Mouse (Mus musculus) layer of hippocampus, adult 2 months (tissue): ENCODE measurements around the gene Asb5. TPM values are rescaled to one million over a fixed set of nuclear protein-coding genes. Genes with fewer than 3 reads are reported as not detected.

ENCODE experiments used
- DNase-seq, 2 experiments: peaks; one replicate each; pipeline ENCODE4 v3.0.0; 2022; ENCODE audit warnings: low spot score in 2 of 2
- H3K27ac ChIP-seq: fragments of 200-600 bp; 2 replicates; pipeline ENCODE4 v1.8.1; 2022
- H3K4me3 ChIP-seq: fragments of 200-600 bp; 2 replicates; pipeline ENCODE4 v1.8.1; 2022; ENCODE audit warnings: mild to moderate bottlenecking
- CTCF ChIP-seq: fragments of 200-600 bp; conservative IDR thresholded peaks from 2 replicates; pipeline ENCODE4 v1.8.1; 2022; ENCODE audit warnings: antibody characterized with exemption, mild to moderate bottlenecking, moderate library complexity
- long read RNA-seq, 2 experiments: library from polyadenylated mRNA; stranded (forward); transcript quantifications; one replicate each; pipeline ENCODE4 v2.0.0; 2021; ENCODE audit warnings: borderline mapping rate in 2 of 2
- total RNA-seq, 2 experiments: library from RNA; stranded (reverse); gene quantifications; 2 replicates each; pipeline ENCODE4 v1.2.3; 2021

Asb5 gene
- total RNA-seq = 1 to 10 TPM; 1.5 to 1.7 TPM
- long read RNA-seq, experiment 1, partial matches to known transcripts = 0 of 1 reads
- long read RNA-seq, experiment 1, other reads (novel, unspliced or antisense) = 1 of 1 reads
- long read RNA-seq, experiment 2 = 0 reads

DNA sequence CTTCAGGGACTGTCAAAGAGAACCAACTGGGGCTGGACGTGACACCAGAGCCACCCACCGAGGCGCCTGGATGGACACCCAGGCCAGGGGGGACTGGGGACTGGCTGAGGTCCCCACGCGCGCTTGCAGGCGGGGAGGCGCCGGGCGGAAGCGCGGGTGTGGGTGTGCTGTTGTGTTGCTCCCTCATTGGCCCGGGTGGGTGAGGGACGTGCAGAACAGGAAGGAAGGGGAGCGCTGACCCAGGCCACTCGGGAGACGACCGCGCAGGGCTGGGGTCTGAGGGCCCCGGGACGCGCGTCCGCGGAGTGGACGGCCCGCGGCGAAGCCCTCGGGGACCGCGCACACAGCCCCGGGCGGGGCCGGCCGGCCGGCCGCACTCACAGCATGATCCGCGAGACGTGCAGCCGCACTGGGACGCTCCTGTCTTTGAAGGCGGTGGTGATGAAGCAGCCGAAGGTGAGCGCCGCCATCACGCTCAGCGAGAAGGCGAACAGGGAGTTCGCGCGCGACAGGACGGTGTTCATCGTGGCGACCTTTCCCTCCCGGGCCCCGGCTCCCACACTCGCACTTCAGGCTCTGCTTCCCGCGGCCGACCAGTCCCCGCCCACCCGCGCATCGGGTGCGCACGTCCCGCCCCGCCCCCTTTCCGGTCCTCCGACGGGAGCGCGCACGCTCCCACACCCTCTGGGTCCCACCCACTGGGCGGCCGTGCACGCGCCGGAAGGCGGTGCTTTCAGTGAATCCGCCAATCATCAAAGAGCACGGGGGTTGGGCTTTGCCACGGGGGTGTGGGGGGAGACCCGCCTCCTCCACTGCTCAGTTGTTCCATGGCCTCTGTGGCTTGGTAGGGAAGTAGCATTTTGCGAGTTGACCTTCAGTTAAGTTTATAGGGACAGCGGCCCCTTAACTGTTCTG, at the start of gene Asb5, which contains the start of gene Spcs3:
Asb5 (plus strand) TSS at position 199 of the 915 bp plus-strand sequence.
Spcs3 (minus strand) TSS at position 617 of the 915 bp plus-strand sequence.
- peak; percentile 95 for DNase-seq
- TF ChIP-seq CTCF = 0 out of 2 replicates have a peak, but pooled peaks have one; percentile 5
- Histone ChIP-seq H3K4me3 (peak within 1 kb of the TSS; percentile 94), H3K27ac (peak within 1 kb of the TSS; percentile 93)

DNA sequence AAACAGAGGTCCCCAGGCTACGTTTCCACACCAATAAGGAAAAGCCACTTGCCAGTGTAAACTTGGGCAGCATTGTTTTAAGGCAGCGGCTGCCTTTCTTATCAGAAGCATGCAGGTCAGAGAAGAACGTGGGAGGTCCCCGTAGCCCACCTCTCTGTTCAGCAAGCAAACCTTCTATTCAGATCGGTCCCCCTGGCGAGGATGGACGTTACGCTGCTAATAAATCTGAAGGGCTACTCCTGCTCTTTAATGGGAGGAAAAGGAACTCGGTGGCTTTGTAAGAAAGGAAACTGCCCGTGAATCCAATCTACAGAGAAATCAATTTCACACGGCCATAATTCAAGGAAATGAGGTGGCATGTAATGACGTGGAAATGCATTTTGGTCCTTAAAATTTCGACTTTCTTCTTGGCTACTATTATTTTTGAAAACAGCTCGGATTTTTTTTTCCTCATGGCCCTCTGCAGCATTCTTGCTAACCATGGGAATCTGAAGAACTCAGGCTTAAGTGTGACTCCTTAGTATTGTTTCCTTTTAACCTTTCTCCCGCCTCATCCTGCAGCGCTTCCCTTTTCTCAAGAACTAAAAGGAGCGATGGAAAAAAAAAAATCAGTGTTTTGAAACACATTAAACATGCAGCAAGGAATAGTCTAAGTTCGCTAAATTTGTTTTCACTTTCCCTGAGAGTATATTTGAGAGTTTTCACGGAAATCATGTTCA, 42.7 kb upstream of the Asb5 start:
- no peak overlapping the region for H3K27ac ChIP-seq
- TF ChIP-seq CTCF = no peak

DNA sequence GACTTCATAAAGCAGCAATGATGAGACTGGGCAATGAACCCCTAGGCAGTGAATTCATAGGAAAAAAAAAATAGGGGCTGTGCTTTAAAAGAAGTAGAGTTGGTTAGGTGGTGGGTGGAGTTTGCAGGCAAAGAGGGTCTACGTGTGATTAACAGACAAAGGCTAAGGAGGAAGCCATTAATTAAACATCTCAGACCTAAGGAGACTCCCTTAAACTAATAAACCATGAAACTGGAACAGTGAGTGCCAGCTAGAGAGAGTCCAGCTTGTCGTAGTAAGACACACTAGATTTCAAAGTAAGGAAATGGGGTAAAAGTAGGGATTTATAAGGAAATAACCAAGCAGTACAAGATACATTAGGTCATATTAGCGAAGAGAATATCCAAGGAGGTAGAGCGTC, 40.9 kb upstream of the Asb5 start:
- H3K27ac ChIP-seq = no peak overlapping the region
- H3K4me3 ChIP-seq = no peak overlapping the region
- no peak for TF ChIP-seq CTCF

More for the DNA sequence above, 42.7 kb upstream of the Asb5 start:
- DNase-seq = no peak
- peak overlapping the region; percentile 25; the same call in 1 of the 2 replicates for H3K4me3 ChIP-seq

DNA sequence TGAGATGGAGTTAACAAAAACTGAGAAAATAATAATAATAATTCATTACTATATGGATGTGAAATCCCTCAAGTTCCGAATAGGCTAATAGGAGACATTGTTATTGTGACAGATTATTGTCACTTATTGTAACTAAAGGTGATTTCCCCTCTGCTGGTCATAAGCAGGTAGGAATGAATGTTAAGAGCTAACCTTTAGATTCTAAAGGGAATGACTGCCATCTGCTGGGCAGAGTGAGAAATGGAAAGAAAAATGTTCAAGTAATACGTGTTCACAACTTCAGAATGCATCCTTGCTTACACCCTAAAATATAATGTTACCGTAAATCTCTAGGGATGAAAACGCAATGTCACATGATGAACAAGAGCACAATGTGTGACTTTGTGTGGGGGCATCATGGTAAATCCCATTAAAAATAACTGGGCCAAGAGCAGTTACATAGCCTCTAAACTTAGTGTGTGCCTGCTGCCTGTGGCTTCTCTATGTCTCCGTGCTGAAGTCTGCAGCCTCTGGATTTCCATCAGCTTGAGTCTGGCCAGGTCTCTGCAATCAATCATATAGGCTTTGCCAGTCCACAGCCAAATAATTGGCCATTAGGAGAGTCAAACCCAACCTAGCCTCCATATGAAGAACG, 38.2 kb upstream of the Asb5 start:
- peak; percentile 90 for TF ChIP-seq CTCF
- no peak overlapping the region for H3K27ac ChIP-seq
- H3K4me3 ChIP-seq = no peak overlapping the region
- DNase-seq = peak in 1 of 2 experiments; percentile 52

More for the DNA sequence above, 40.9 kb upstream of the Asb5 start:
- DNase-seq = no peak

DNA sequence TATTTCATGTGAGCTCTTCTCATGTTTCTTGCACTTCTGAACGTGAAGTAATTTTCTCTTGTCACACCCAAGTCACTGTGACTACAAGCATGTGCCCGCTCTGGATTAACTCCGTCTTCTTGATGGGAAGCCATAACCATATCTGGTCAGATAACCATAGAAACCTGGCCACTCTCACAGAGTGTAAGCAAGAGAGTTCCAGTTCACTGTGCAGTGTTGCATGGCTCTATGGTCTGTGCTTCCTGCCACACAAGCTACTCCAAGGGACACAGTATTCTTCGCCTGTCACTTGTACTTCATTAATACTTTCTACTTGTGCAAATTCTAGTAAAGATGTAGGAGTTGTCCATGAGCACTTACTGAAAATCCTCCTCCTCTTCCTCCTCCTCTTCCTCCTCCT, 37.4 kb upstream of the Asb5 start:
- no peak for TF ChIP-seq CTCF

DNA sequence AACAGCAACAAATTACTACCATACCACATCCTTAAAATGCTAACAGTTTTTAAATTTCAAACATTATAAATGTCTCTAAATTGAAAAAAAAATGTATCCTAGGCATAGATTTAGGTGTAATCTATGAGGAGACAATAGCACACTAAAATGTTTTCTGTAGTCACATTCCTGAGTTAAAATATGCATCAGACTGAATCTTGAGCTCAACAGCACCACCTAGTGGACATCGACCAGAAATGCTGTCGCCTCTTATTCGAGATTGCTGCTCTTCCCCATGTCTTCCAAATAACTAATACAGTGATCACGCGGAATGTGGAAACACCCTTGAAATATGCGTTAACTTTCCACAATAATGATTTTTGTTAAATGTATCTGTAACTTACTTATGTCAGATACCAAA, 36.3 kb upstream of the Asb5 start:
- Histone ChIP-seq H3K27ac (no peak overlapping the region), H3K4me3 (no peak overlapping the region)
- peak; percentile 99 for TF ChIP-seq CTCF
- DNase-seq = peak; percentile 50 to 76

More for the DNA sequence above, 37.4 kb upstream of the Asb5 start:
- H3K27ac ChIP-seq = no peak overlapping the region
- no peak overlapping the region for H3K4me3 ChIP-seq
- DNase-seq = no peak

DNA sequence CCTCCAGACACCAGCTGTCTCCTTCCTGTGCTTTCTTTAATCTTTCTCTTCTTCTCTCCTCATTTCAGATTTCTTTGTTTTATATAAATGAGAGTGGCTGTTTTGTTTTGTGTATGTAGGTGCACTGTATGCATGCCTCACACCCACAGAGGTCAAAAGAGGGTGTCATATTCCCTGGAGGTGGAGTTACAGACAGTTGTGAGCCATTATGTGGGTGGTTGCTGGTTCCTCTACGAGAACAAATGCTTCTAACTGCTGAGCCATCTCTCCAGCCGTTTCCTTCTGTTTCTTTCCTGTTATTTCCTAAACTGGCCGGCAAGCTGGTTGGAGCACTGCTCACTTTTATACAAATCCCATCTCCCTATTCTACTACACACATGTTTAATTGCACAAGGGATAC, 35.5 kb upstream of the Asb5 start:
- DNase-seq = no peak
- no peak for TF ChIP-seq CTCF
- no peak overlapping the region for H3K4me3 ChIP-seq
- no peak overlapping the region for H3K27ac ChIP-seq

DNA sequence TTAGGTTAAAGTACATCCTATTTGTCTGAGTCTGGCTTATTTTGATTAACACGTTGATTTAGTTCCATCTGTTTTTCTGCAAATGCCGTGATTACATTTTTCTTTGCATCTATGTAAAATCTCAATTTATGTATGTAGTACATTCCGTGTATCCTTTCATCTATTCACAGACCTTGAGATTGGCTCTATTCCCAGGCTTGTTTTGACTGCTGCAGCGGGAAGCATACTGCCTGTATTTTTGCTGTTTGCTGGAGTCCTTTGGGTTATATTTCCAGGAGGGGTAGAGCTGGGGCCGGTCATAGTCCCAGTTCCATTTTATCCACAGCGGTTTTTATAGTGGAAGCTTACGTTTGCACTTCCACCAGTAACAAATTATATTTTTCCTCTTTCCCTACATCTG, 26.3 kb upstream of the Asb5 start:
- Histone ChIP-seq H3K4me3 (no peak overlapping the region), H3K27ac (no peak overlapping the region)
- DNase-seq = no peak
- TF ChIP-seq CTCF = no peak

DNA sequence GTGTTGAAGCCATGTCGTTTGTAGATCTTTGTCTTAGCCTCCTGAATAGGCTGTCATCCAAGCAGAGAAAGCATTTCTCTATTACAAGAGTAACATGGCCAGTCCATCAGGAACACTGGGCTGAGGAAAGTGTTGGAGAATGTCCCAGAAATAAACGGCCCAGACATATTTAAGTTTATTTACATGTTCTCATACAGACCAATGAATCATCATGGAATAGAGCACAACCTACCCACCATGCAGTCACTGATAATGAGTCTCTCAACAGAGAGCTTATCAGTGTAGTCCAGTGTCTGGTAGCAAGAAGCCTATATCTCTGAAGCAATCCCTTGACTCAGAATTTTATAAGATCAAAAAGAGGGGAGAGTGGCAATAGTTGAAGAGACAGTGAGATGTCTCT, 24.3 kb upstream of the Asb5 start:
- no peak for DNase-seq
- Histone ChIP-seq H3K4me3 (no peak overlapping the region), H3K27ac (no peak overlapping the region)
- TF ChIP-seq CTCF = no peak

DNA sequence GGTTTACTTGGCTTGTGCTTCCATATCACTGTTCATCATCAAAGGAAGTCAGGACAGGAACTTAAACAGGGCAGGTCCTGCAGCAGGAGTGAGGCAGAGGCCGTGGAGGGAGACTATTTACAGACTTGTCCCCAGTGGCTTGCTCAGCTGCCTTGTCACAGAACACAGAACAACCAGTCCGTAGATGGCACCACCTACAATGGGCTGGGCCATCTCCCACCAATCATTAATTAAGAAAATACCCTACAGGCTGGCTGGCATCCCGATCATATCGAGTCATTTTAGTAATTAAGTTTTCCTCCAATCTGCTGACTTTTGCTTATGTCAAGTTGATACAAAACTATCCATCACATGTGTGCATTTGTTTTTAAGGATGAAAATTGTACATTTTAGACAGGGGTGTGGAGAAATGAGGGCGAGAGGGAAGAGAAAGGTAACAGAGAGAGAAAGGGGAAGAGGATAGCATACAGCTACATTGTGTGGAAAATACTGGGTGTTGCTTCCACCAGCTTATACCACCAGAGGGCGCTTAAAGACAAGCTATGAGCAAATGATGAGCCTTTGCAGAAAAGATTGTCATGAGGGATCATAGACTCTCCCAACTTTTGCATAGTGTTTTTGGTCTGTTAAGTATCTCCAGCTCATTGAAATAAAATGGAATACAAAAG, 21.8 kb upstream of the Asb5 start:
- peak; percentile 92 for TF ChIP-seq CTCF
- H3K27ac ChIP-seq = peak overlapping the region; percentile 41; the same call in 1 of the 2 replicates
- peak; percentile 89 to 92 for DNase-seq
- peak overlapping the region; percentile 48 for H3K4me3 ChIP-seq

DNA sequence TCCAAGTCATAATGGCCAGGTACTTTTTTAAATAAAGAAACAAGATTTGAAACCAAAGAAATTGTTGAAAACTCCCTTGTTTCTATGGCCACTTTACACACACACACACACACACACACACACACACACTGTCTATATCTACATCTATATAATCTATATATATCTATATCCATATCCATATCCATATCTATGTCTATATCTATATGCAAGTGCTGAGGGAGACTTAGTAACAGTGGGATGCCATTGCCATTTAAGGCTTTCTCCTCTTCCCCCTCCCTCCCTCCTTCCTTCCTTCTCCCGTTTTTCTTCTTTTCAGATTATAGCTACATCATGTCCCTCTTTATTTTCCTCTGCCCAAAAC, 21.3 kb upstream of the Asb5 start:
- H3K27ac ChIP-seq = no peak overlapping the region
- H3K4me3 ChIP-seq = no peak overlapping the region
- no peak for TF ChIP-seq CTCF
- no peak for DNase-seq

DNA sequence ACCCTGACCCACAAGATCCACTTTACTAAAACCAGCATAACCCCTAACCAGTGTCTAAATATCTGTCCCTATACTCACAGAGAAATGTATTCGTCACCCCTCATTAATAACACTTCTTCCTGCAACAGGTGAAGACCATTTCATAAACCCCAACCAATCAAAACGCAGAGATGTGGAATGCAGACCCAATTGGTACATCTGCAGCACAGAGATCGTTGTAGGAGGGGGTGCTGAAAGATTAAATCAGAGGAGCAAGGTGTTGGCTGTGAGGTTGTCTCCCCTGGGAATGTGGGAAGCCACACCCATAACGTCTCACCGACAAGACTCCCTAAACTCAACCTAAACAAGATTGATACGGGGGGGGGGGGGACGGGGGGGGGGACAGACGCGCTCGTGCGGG, 20.6 kb upstream of the Asb5 start:
- Histone ChIP-seq H3K4me3 (peak overlapping the region; percentile 40), H3K27ac (peak overlapping the region; percentile 15; the same call in 1 of the 2 replicates)
- no peak for TF ChIP-seq CTCF
- DNase-seq = peak in 1 of 2 experiments; percentile 16
